Mouse (Mus musculus) small intestine, adult 10 weeks (tissue): ENCODE results near the gene Impad1. TPM values are rescaled to one million over a fixed set of nuclear protein-coding genes. Genes with fewer than 3 reads are reported as not detected.

Experiments used
- polyA plus RNA-seq: library from polyadenylated mRNA; stranded (reverse); fragments of 350-450 nt; fragmentation: Illumina TruSeq; extraction: RNeasy Lipid Tissue Mini Kit (QIAGEN cat#74804); gene quantifications from one replicate; pipeline ENCODE4 v1.2.3, GENCODE M21; 2014; ENCODE audit warnings: low replicate concordance

Impad1 gene
- 115 TPM for polyA plus RNA-seq

DNA sequence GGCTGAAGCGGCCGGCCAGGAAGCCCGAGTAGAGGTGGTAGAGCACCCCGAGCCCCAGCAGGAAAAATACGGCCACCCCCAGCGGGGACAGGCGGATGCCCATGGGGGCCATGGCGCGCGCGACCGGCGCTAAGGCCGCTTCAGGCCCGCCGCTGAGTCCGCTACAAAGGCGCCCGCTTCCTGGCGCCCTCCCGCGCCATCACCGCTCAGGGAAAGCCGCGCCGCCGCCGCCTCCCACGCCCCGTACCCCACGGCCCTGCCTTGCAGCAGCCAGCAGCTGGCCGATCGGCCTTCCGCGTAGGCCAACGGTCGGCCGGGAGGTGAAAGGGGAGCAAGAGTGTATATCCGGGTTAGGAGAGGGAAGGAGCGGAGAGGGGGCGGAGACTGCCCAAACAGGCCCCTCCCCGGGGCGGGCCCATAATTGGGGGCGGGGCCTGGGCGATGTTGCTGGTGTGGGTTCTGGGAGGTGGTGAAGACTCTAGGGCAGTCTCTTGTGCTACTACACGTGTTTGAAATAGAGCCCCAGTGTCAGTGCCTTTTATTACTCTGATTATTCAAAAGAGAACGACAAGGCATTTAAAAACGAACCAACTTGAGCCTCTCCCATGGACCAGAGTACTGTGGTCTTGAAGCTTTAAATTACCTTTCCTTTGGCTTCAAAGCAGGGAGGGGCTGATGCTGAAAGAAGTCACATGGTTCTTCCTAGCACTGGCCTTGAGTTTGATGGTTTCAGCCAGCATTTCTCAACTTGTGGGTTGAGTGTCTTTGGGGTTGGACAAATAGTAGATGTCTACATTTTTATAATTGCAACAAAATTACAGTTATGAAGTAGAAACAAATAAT lies at the start of gene Impad1:
TSS of gene Impad1 (minus strand) at position 364 of the 843 bp plus-strand sequence.

